Mouse (Mus musculus) bone marrow macrophage, adult 2 months (primary cell): ENCODE data around the gene Gm20661.

ENCODE experiments used
- CTCF ChIP-seq: IDR thresholded peaks from 2 replicates; pipeline ENCODE4 v1.5.1; 2012; ENCODE audit warnings: low read depth, mild to moderate bottlenecking, low read length, moderate library complexity
- POLR2A ChIP-seq: IDR thresholded peaks from 2 replicates; pipeline ENCODE4 v1.6.1; 2012; ENCODE audit warnings: mild to moderate bottlenecking, low read depth, low read length, borderline replicate concordance

- TF ChIP-seq POLR2A: no peak
- no peak for TF ChIP-seq CTCF
Observed at GRCm38 (mm10) chr9:108008041-108008440, 25.2 kb downstream of the Gm20661 start.
